Mouse (Mus musculus): ENCODE measurements around the gene Aoc1.
"Not testable (repeated sequence)": the region's sequence is repeated elsewhere in the genome, so short reads cannot be mapped to it uniquely, and the experiment has no call there.

Aoc1 gene

GRCm38 (mm10) chr6:48861616-48862280, 10.9 kb upstream of the Aoc1 start:
- peak; percentile 34 to 59 for DNase-seq

GRCm38 (mm10) chr6:48862816-48863215, 9.9 kb upstream of the Aoc1 start:
- no peak for DNase-seq

GRCm38 (mm10) chr6:48863488-48863887, 9.2 kb upstream of the Aoc1 start:
- DNase-seq = peak in 1 of 2 experiments; percentile 65

GRCm38 (mm10) chr6:48864181-48864580, 8.5 kb upstream of the Aoc1 start:
- no peak for DNase-seq

- peak; percentile 37 to 62 for DNase-seq
These were observed 8.0 kb upstream of the Aoc1 start for GRCm38 (mm10) chr6:48864723-48865122.

- DNase-seq = no peak
These were observed 7.4 kb upstream of the Aoc1 start for GRCm38 (mm10) chr6:48865152-48865745.

- DNase-seq = not testable (repeated sequence)
These were observed 6.2 kb upstream of the Aoc1 start for GRCm38 (mm10) chr6:48866355-48866950.

GRCm38 (mm10) chr6:48867158-48867557, 5.5 kb upstream of the Aoc1 start:
- DNase-seq = no peak

GRCm38 (mm10) chr6:48869774-48870173, 2.9 kb upstream of the Aoc1 start:
- no peak for DNase-seq

GRCm38 (mm10) chr6:48874576-48874975, 1.9 kb downstream of the Aoc1 start:
- DNase-seq = no peak

- peak; percentile 42 to 68 for DNase-seq
These were observed 2.8 kb downstream of the Aoc1 start for GRCm38 (mm10) chr6:48875515-48875914.

GRCm38 (mm10) chr6:48876510-48877135, 3.9 kb downstream of the Aoc1 start:
- DNase-seq = no peak

- no peak for DNase-seq
These were observed 21.5 kb downstream of the Aoc1 start for GRCm38 (mm10) chr6:48894203-48894602.

- DNase-seq = peak in 1 of 2 experiments; percentile 52
These were observed 22.5 kb downstream of the Aoc1 start for GRCm38 (mm10) chr6:48894938-48895818.

- DNase-seq = no peak
These were observed 23.2 kb downstream of the Aoc1 start for GRCm38 (mm10) chr6:48895941-48896340.

GRCm38 (mm10) chr6:48896956-48897355, 24.3 kb downstream of the Aoc1 start:
- DNase-seq = no peak

- not testable (repeated sequence) for DNase-seq
These were observed 28.6 kb downstream of the Aoc1 start for GRCm38 (mm10) chr6:48901316-48901715.

GRCm38 (mm10) chr6:48902511-48903406, 30.1 kb downstream of the Aoc1 start:
- DNase-seq = peak; percentile 80 to 91

- DNase-seq = peak in 1 of 2 experiments; percentile 49
These were observed 30.7 kb downstream of the Aoc1 start for GRCm38 (mm10) chr6:48903437-48903836.

- no peak for DNase-seq
These were observed 32.9 kb downstream of the Aoc1 start for GRCm38 (mm10) chr6:48905606-48906005.

GRCm38 (mm10) chr6:48906371-48906770, 33.7 kb downstream of the Aoc1 start:
- DNase-seq = no peak

GRCm38 (mm10) chr6:48909229-48909628, 36.5 kb downstream of the Aoc1 start:
- no peak for DNase-seq
